Mouse (Mus musculus): ENCODE measurements around the gene Epn3.

DNA sequence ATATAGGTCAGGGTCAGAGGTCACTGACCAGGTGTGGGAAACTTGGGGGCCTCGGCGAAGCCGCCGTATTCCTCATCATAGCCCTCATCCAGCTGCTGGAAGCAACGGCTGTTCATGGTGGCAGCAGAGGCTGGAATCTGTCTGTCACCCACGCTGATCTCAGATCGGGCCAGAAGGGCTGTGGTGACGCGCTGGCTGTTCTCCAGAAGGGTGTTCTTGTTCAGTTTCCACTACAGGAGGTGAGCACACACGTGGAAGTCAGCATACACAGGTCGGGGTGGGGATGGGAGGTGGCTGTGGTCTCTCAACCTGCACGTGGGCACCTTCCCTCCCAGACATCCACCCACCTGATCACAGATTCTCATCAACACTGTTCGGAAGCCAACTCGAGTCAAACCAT is 15.9 kb downstream of the Epn3 start:
- TF ChIP-seq CTCF (IDR thresholded peaks at IDR 0.05): no peak
- TF ChIP-seq EP300 (IDR thresholded peaks at IDR 0.05): no peak

All from lung, postnatal 0 days (tissue).